Mouse (Mus musculus) MEL (cell line): Measurements from ENCODE around the gene Olfr544. TPM values are rescaled to one million over a fixed set of nuclear protein-coding genes. Genes with fewer than 3 reads are reported as not detected.
A peak's percentile ranks its signal among the peaks of the same experiment; 100 is the strongest.

ENCODE experiments used
- DNase-seq: peaks from one replicate; pipeline ENCODE4 v3.0.0; 2011; ENCODE audit warnings: low read depth, low spot score
- H3K27ac ChIP-seq: 2 replicates; pipeline ENCODE4 v1.5.1; 2012; ENCODE audit warnings: low read depth, mild to moderate bottlenecking, control low read depth, low read length, moderate library complexity; ENCODE audit not compliant: control insufficient read depth
- H3K27me3 ChIP-seq, 2 experiments: fragments of 150-350 bp in 1 of 2; sonication (generic) in 1 of 2; 2 replicates each; pipeline ENCODE4 v1.6.1; 2012; ENCODE audit warnings: low read length in 2 of 2, mild to moderate bottlenecking in 2 of 2, improper control_type of control experiment in 1 of 2, moderate library complexity in 1 of 2; ENCODE audit not compliant: insufficient read depth in 2 of 2, control insufficient read depth in 1 of 2
- H3K36me3 ChIP-seq, 2 experiments: 2 replicates each; pipeline ENCODE4 v1.6.1; 2012 to 2014; ENCODE audit warnings: low read length in 2 of 2, improper control_type of control experiment in 1 of 2, inconsistent platforms in 1 of 2, mild to moderate bottlenecking in 1 of 2; ENCODE audit not compliant: insufficient read depth in 2 of 2, control insufficient read depth in 1 of 2
- H3K4me1 ChIP-seq, 2 experiments: fragments of 150-350 bp in 1 of 2; sonication (generic) in 1 of 2; 2 replicates each; pipeline ENCODE4 v1.6.1; 2012; ENCODE audit warnings: low read length in 2 of 2, improper control_type of control experiment in 1 of 2, mild to moderate bottlenecking in 1 of 2; ENCODE audit not compliant: insufficient read depth in 2 of 2, control insufficient read depth in 1 of 2
- H3K4me3 ChIP-seq, 2 experiments: fragments of 150-350 bp in 1 of 2; sonication (generic) in 1 of 2; 2 replicates each; pipeline ENCODE4 v1.5.1; 2012; ENCODE audit warnings: low read depth in 2 of 2, low read length in 2 of 2, mild to moderate bottlenecking in 2 of 2, moderate library complexity in 2 of 2, control low read depth in 1 of 2, improper control_type of control experiment in 1 of 2; ENCODE audit not compliant: control insufficient read depth in 1 of 2, insufficient read depth in 1 of 2
- H3K79me2 ChIP-seq: 2 replicates; pipeline ENCODE4 v1.6.1; 2012; ENCODE audit warnings: mild to moderate bottlenecking, low read length, moderate library complexity; ENCODE audit not compliant: control insufficient read depth, poor library complexity, insufficient read depth
- H3K9ac ChIP-seq: 2 replicates; pipeline ENCODE4 v1.6.1; 2012; ENCODE audit warnings: low read depth, mild to moderate bottlenecking, control low read depth, low read length, moderate library complexity; ENCODE audit not compliant: control insufficient read depth, poor library complexity, severe bottlenecking
- H3K9me3 ChIP-seq: fragments of 150-350 bp; sonication (generic); replicated peaks from 2 replicates; pipeline ENCODE4 v1.6.1; 2012; ENCODE audit warnings: mild to moderate bottlenecking, low read length, improper control_type of control experiment, moderate library complexity; ENCODE audit not compliant: insufficient read depth
- CHD1 ChIP-seq: IDR thresholded peaks from 2 replicates; pipeline ENCODE4 v1.6.1; 2012; ENCODE audit warnings: low read depth, mild to moderate bottlenecking, inconsistent platforms, low read length, improper control_type of control experiment
- CHD2 ChIP-seq: IDR thresholded peaks from 2 replicates; pipeline ENCODE4 v1.6.1; 2011; ENCODE audit warnings: low read length, improper control_type of control experiment
- E2F4 ChIP-seq: IDR thresholded peaks from 2 replicates; pipeline ENCODE4 v1.6.1; 2011; ENCODE audit warnings: low read depth, low read length, improper control_type of control experiment, borderline replicate concordance
- ELF1 ChIP-seq: IDR thresholded peaks from 2 replicates; pipeline ENCODE4 v1.6.1; 2014; ENCODE audit warnings: low read depth, mild to moderate bottlenecking, inconsistent platforms, low read length, improper control_type of control experiment, moderate library complexity
- EP300 ChIP-seq, 2 experiments: IDR thresholded peaks; 2 replicates each; pipeline ENCODE4 v1.6.1; 2011; ENCODE audit warnings: improper control_type of control experiment in 2 of 2, low read length in 2 of 2, low read depth in 1 of 2, mild to moderate bottlenecking in 1 of 2
- ETS1 ChIP-seq: IDR thresholded peaks from 2 replicates; pipeline ENCODE4 v1.6.1; 2012; ENCODE audit warnings: low read depth, mild to moderate bottlenecking, inconsistent platforms, low read length, improper control_type of control experiment, moderate library complexity
- GABPA ChIP-seq: IDR thresholded peaks from 2 replicates; pipeline ENCODE4 v1.6.1; 2012; ENCODE audit warnings: low read depth, mild to moderate bottlenecking, inconsistent platforms, low read length, improper control_type of control experiment, moderate library complexity
- GATA1 ChIP-seq: IDR thresholded peaks from 2 replicates; pipeline ENCODE4 v1.6.1; 2011; ENCODE audit warnings: low read depth, low read length, improper control_type of control experiment
- JUND ChIP-seq: IDR thresholded peaks from 2 replicates; pipeline ENCODE4 v1.6.1; 2011; ENCODE audit warnings: low read depth, mild to moderate bottlenecking, improper control_type of control experiment, low read length
- KAT2A ChIP-seq: conservative IDR thresholded peaks from 2 replicates; pipeline ENCODE4 v1.6.1; 2012; ENCODE audit warnings: low read depth, low read length, improper control_type of control experiment, inconsistent platforms
- MAFK ChIP-seq: IDR thresholded peaks from 2 replicates; pipeline ENCODE4 v1.6.1; 2011; ENCODE audit warnings: low read depth, mild to moderate bottlenecking, low read length, improper control_type of control experiment, borderline replicate concordance
- MEF2A ChIP-seq: IDR thresholded peaks from 2 replicates; pipeline ENCODE4 v1.6.1; 2014; ENCODE audit warnings: low read depth, mild to moderate bottlenecking, inconsistent platforms, low read length, improper control_type of control experiment; ENCODE audit not compliant: poor library complexity, insufficient replicate concordance, severe bottlenecking; ENCODE audit errors: extremely low read depth
- MYC ChIP-seq: IDR thresholded peaks from 2 replicates; pipeline ENCODE4 v1.6.1; 2011; ENCODE audit warnings: low read depth, mild to moderate bottlenecking, low read length, improper control_type of control experiment, moderate library complexity
- NRF1 ChIP-seq: IDR thresholded peaks from 2 replicates; pipeline ENCODE4 v1.6.1; 2014; ENCODE audit warnings: low read depth, mild to moderate bottlenecking, inconsistent platforms, low read length, improper control_type of control experiment, moderate library complexity; ENCODE audit not compliant: poor library complexity, insufficient read depth, severe bottlenecking
- POLR2A ChIP-seq, 2 experiments: IDR thresholded peaks; 2 replicates each; pipeline ENCODE4 v1.6.1; 2011 to 2012; ENCODE audit warnings: low read length in 2 of 2, mild to moderate bottlenecking in 2 of 2, control low read depth in 1 of 2, improper control_type of control experiment in 1 of 2, low read depth in 1 of 2, moderate library complexity in 1 of 2; ENCODE audit not compliant: control insufficient read depth in 1 of 2, insufficient read depth in 1 of 2, poor library complexity in 1 of 2
- POLR2AphosphoS5 ChIP-seq: IDR thresholded peaks from 2 replicates; pipeline ENCODE4 v1.6.1; 2012; ENCODE audit warnings: low read depth, borderline replicate concordance, mild to moderate bottlenecking, inconsistent platforms, low read length, moderate library complexity, mixed read lengths
- RCOR1 ChIP-seq: IDR thresholded peaks from 2 replicates; pipeline ENCODE4 v1.6.1; 2012; ENCODE audit warnings: low read depth, mild to moderate bottlenecking, inconsistent platforms, low read length, improper control_type of control experiment
- SMC3 ChIP-seq: IDR thresholded peaks from 2 replicates; pipeline ENCODE4 v1.6.1; 2011; ENCODE audit warnings: low read depth, low read length, improper control_type of control experiment
- TBP ChIP-seq: IDR thresholded peaks from 2 replicates; pipeline ENCODE4 v1.8.0; 2011; ENCODE audit warnings: low read depth, low read length, improper control_type of control experiment
- USF1 ChIP-seq: IDR thresholded peaks from 2 replicates; pipeline ENCODE4 v1.6.1; 2014; ENCODE audit warnings: low read depth, mild to moderate bottlenecking, inconsistent platforms, low read length, improper control_type of control experiment, moderate library complexity
- ZC3H11A ChIP-seq: IDR thresholded peaks from 2 replicates; pipeline ENCODE4 v1.6.1; 2012; ENCODE audit warnings: low read depth, mild to moderate bottlenecking, inconsistent platforms, low read length, improper control_type of control experiment
- ZKSCAN1 ChIP-seq: IDR thresholded peaks from 2 replicates; pipeline ENCODE4 v1.6.1; 2012; ENCODE audit warnings: low read depth, mild to moderate bottlenecking, inconsistent platforms, low read length, improper control_type of control experiment, moderate library complexity
- ZNF384 ChIP-seq: IDR thresholded peaks from 2 replicates; pipeline ENCODE4 v1.6.1; 2012; ENCODE audit warnings: low read depth, mild to moderate bottlenecking, inconsistent platforms, low read length, improper control_type of control experiment
- polyA plus RNA-seq, 2 experiments: library from polyadenylated mRNA; stranded (reverse) in 1 of 2; unstranded in 1 of 2; fragments of >175 nt in 1 of 2; fragments of >200 nt in 1 of 2; gene quantifications; 2 replicates each; pipeline versions ENCODE4 v1.2.1 to v1.2.4; 2012; ENCODE audit warnings: low replicate concordance in 2 of 2, low read depth in 1 of 2; ENCODE audit not compliant: insufficient read length in 2 of 2, insufficient read depth in 1 of 2, missing spikeins in 1 of 2
- total RNA-seq: library from RNA; depleted of rRNA; stranded (reverse); fragments of 300-350 nt; gene quantifications from 2 replicates; pipeline ENCODE4 v1.2.3, GENCODE M21; 2012

The Olfr544 gene
- total and polyA plus RNA-seq, 3 experiments: 0.04 to 0.07 TPM; not detected in 1

- no peak for TF ChIP-seq E2F4
- TF ChIP-seq RCOR1: no peak
- TF ChIP-seq ELF1: no peak
- TF ChIP-seq GABPA: no peak
- peak; percentile 50; the same call in 1 of the 2 replicates for TF ChIP-seq MYC
- no peak for TF ChIP-seq CHD2
- TF ChIP-seq POLR2AphosphoS5: no peak
These were observed 4.4 kb downstream of the Olfr544 start (continued) for GRCm38 (mm10) chr7:102483665-102484064.

- TF ChIP-seq RCOR1: no peak
- TF ChIP-seq POLR2A (IDR thresholded peaks at IDR 0.05; ENCODE audit: control insufficient read depth in 1 of 2, insufficient read depth in 1 of 2, low read depth in 1 of 2, low read length in 2 of 2, poor library complexity in 1 of 2): no peak
- TF ChIP-seq TBP: no peak
- no peak for TF ChIP-seq ZKSCAN1
- TF ChIP-seq POLR2AphosphoS5: no peak
- TF ChIP-seq ZC3H11A: no peak
- no peak for TF ChIP-seq ZNF384
- TF ChIP-seq JUND: no peak
- no peak for TF ChIP-seq MEF2A
- TF ChIP-seq EP300 (IDR thresholded peaks at IDR 0.05; ENCODE audit: low read depth in 1 of 2, low read length in 2 of 2): no peak
- no peak for TF ChIP-seq SMC3
- no peak for TF ChIP-seq MAFK
- TF ChIP-seq ETS1: no peak
- TF ChIP-seq KAT2A: no peak
- TF ChIP-seq NRF1: no peak
- TF ChIP-seq E2F4: no peak
- TF ChIP-seq USF1: no peak
- TF ChIP-seq GATA1: no peak
- no peak for TF ChIP-seq CHD1
- TF ChIP-seq, all 39 proteins: peak for 0
- H3K9ac ChIP-seq: no peak within 1 kb of the TSS
- H3K27me3 ChIP-seq: no peaks in the 10 kb centered on the region
- H3K79me2 ChIP-seq: no peaks in the 10 kb centered on the region
- no peak within 1 kb of the TSS for H3K4me3 ChIP-seq
- no peaks in the 10 kb centered on the region for H3K9me3 ChIP-seq
- no peak within 1 kb of the TSS for H3K27ac ChIP-seq
- H3K4me1 ChIP-seq: peaks cover 7 to 20% of the 10 kb centered on the region in 2 experiments
- peaks cover 0 to 25% of the 10 kb centered on the region in 2 experiments; a peak in 2 of 4 replicates for H3K36me3 ChIP-seq
- no peak for DNase-seq
These were observed 6.5 kb downstream of the Olfr544 start, which contains the start of gene Olfr543 for GRCm38 (mm10) chr7:102481579-102481978. Gene Olfr543 (minus strand): TSS chr7:102481679.
